In genomic region chr8:121653340-121654019, GRCm38 (mm10) we compare ENCODE assay signal across 8 mouse cellular contexts. TPM values are rescaled to one million over a fixed set of nuclear protein-coding genes. Genes with fewer than 3 reads are reported as not detected.
DNase-seq lines count a peak whose midpoint lies in the region; ATAC-seq and TF ChIP-seq lines count a peak whose summit lies in the region.

No protein-coding gene starts in this region.

- DNase-seq in heart, adult 2 months: no peak
- DNase-seq in heart, postnatal 10 days: no peak
- DNase-seq in NIH3T3 (ENCODE audit: low read depth): peak; percentile 73
- no peak for DNase-seq in thymus, postnatal 10 days (ENCODE audit: low spot score in 2 of 2)
- no peak for DNase-seq in cerebellum, adult 11 months

- ATAC-seq in forebrain, embryonic 15.5 days (replicated peaks): no peak; the same call in 1 of the 2 replicates
- ATAC-seq in limb, embryonic 13.5 days (ENCODE audit: low FRiP score, low read depth): no peak; the same call in 1 of the 2 replicates
- ATAC-seq in neural tube, embryonic 14.5 days (ENCODE audit: low read depth): no peak; the same call in none of the 2 replicates

- WGBS in heart, adult 2 months: 3% methylated on average over 31 of the region's 31 CpGs
- WGBS in forebrain, embryonic 15.5 days: under 1% methylated on average over 31 of the region's 31 CpGs
- 2% methylated on average over 31 of the region's 31 CpGs for WGBS in limb, embryonic 13.5 days
- WGBS in neural tube, embryonic 14.5 days: 1% methylated on average over 30 of the region's 31 CpGs

- no peaks in the 10 kb centered on the region for H3K27me3 ChIP-seq in heart, adult 2 months (ENCODE audit: control insufficient read depth, insufficient read depth, low read length)
- H3K27me3 ChIP-seq in forebrain, embryonic 15.5 days: no peaks in the 10 kb centered on the region
- no peaks in the 10 kb centered on the region for H3K27me3 ChIP-seq in limb, embryonic 13.5 days
- H3K27me3 ChIP-seq in neural tube, embryonic 14.5 days (ENCODE audit: control insufficient read depth, insufficient read depth, low read length): no peaks in the 10 kb centered on the region

- peak overlapping the region; percentile 80 for H3K4me3 ChIP-seq in heart, adult 2 months
- H3K4me3 ChIP-seq in forebrain, embryonic 15.5 days: peak overlapping the region; percentile 90
- H3K4me3 ChIP-seq in limb, embryonic 13.5 days: peak overlapping the region; percentile 84
- H3K4me3 ChIP-seq in neural tube, embryonic 14.5 days (ENCODE audit: low read depth, low read length): peak overlapping the region; percentile 77

- H3K4me1 ChIP-seq in heart, adult 2 months (ENCODE audit: control insufficient read depth, insufficient read depth, low read length): peaks cover 22% of the 10 kb centered on the region
- H3K4me1 ChIP-seq in forebrain, embryonic 15.5 days: peaks cover 44% of the 10 kb centered on the region
- peaks cover 42% of the 10 kb centered on the region for H3K4me1 ChIP-seq in limb, embryonic 13.5 days
- H3K4me1 ChIP-seq in neural tube, embryonic 14.5 days (ENCODE audit: control insufficient read depth, insufficient read depth, low read length): peaks cover 32% of the 10 kb centered on the region

- intact Hi-C loops in heart, adult 2 months (cut with DNase I): no loop called here
- intact Hi-C loops in heart, postnatal 10 days (cut with DNase I): loop anchor here (10.0 kb wide), 1 partner anchor 49 kb away; no protein-coding TSS in a partner anchor

- peaks cover 12% of the 10 kb centered on the region for H3K79me2 ChIP-seq in heart, adult 2 months (replicated peaks; ENCODE audit: control insufficient read depth, insufficient read depth, low read length)

- TF ChIP-seq CTCF in heart, adult 2 months (IDR thresholded peaks at IDR 0.05): no peak

- no peak for TF ChIP-seq POLR2A in heart, adult 2 months (IDR thresholded peaks at IDR 0.05; ENCODE audit: insufficient read depth, low read depth, low read length)

- peak overlapping the region; percentile 82 for H3K9ac ChIP-seq in heart, adult 2 months (ENCODE audit: low read depth, low read length)
- peak overlapping the region; percentile 82 for H3K9ac ChIP-seq in forebrain, embryonic 15.5 days (replicated peaks)
- H3K9ac ChIP-seq in limb, embryonic 13.5 days: peak overlapping the region; percentile 85
- H3K9ac ChIP-seq in neural tube, embryonic 14.5 days (replicated peaks; ENCODE audit: low read depth, low read length): peak overlapping the region; percentile 81

- TF ChIP-seq EP300 in heart, adult 2 months (IDR thresholded peaks at IDR 0.05; ENCODE audit: insufficient read depth, low read depth, low read length): no peak

- no peaks in the 10 kb centered on the region for H3K9me3 ChIP-seq in forebrain, embryonic 15.5 days
- no peaks in the 10 kb centered on the region for H3K9me3 ChIP-seq in limb, embryonic 13.5 days
- no peaks in the 10 kb centered on the region for H3K9me3 ChIP-seq in neural tube, embryonic 14.5 days (ENCODE audit: control insufficient read depth, low read length)

- H3K36me3 ChIP-seq in heart, adult 2 months (ENCODE audit: control insufficient read depth, insufficient read depth, low read length): no peaks in the 10 kb centered on the region; the same call in 1 of the 2 replicates
- no peaks in the 10 kb centered on the region for H3K36me3 ChIP-seq in forebrain, embryonic 15.5 days
- peaks cover 9% of the 10 kb centered on the region; the same call in 1 of the 2 replicates for H3K36me3 ChIP-seq in limb, embryonic 13.5 days
- H3K36me3 ChIP-seq in neural tube, embryonic 14.5 days (ENCODE audit: control insufficient read depth, insufficient read depth, low read length): no peaks in the 10 kb centered on the region

- H3K4me2 ChIP-seq in forebrain, embryonic 15.5 days (replicated peaks): peak overlapping the region; percentile 68
- peak overlapping the region; percentile 94 for H3K4me2 ChIP-seq in limb, embryonic 13.5 days (replicated peaks)
- peak overlapping the region; percentile 71 for H3K4me2 ChIP-seq in neural tube, embryonic 14.5 days (ENCODE audit: low read depth, low read length)

- peak overlapping the region; percentile 94 for H3K27ac ChIP-seq in heart, adult 2 months
- H3K27ac ChIP-seq in forebrain, embryonic 15.5 days (replicated peaks): peak overlapping the region; percentile 100
- peak overlapping the region; percentile 95 for H3K27ac ChIP-seq in limb, embryonic 13.5 days
- H3K27ac ChIP-seq in neural tube, embryonic 14.5 days (ENCODE audit: low read depth, low read length): peak overlapping the region; percentile 99

RNA-seq across cellular contexts. Expression of gene Zcchc14, which starts 0.8 kb away (rescaled TPM):
- total RNA-seq in heart, adult 2 months (2021): 10 to 100 TPM; 28.5 to 30.0 TPM
- polyA plus RNA-seq in heart, adult 2 months (2012; rRNA removed): 17.6 and 22.1 TPM in 2 replicates
- 10 to 100 TPM; 40.5 to 43.3 TPM for total RNA-seq in heart, postnatal 10 days (2021)
- polyA plus RNA-seq in forebrain, embryonic 15.5 days (2015; fragmentation: Nextera tagmentation; extraction: Ambion mirVana): 36.7 and 39.2 TPM in 2 replicates
- 18.4 and 20.1 TPM in 2 replicates for polyA plus RNA-seq in limb, embryonic 13.5 days (2015; fragmentation: Nextera tagmentation; extraction: Ambion mirVana)
- 36.2 and 40.2 TPM in 2 replicates for polyA plus RNA-seq in neural tube, embryonic 14.5 days (2014; fragmentation: Nextera tagmentation; extraction: Ambion mirVana)
